Mouse (Mus musculus) stomach, postnatal 0 days (tissue): Measurements from ENCODE around the gene Ppp2r5e.

Experiments
- CTCF ChIP-seq: IDR thresholded peaks from 2 replicates; pipeline ENCODE4 v1.5.1; 2016; ENCODE audit warnings: antibody characterized with exemption, low read depth, mild to moderate bottlenecking, moderate library complexity
- EP300 ChIP-seq: optimal IDR thresholded peaks from 2 replicates; pipeline ENCODE3; 2016; ENCODE audit warnings: antibody characterized with exemption

DNA sequence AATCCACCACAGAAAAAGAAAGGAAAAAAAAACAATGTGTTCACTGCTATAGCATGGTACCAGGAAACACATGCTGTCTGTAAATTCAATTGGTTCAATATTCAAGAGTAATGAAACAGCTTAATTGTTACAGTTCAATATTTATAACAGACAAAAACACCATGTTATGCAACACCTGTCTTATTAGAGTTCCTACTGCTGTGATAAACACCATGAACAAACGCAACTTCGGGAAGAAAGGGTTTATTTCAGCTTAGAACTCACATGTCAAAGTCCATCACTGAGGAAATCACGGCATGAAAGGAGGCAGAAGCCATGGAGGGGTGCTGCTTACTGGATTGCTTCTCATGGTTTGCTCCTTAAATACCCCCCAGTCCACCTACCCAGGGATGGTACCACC lies 56.8 kb downstream of the Ppp2r5e start:
- TF ChIP-seq CTCF (no peak), EP300 (no peak)
